Mouse (Mus musculus): ENCODE data around the gene Fam173b. TPM values are rescaled to one million over a fixed set of nuclear protein-coding genes. Genes with fewer than 3 reads are reported as not detected.

The Fam173b gene
- total RNA-seq (2021) = 10 to 100 TPM; 11.2 to 11.3 TPM
- long read RNA-seq, experiment 1, partial matches to known transcripts = 0 of 4 reads
- long read RNA-seq, experiment 1, other reads (novel, unspliced or antisense) = 3 of 4 reads
- long read RNA-seq, experiment 2, partial matches to known transcripts = 1 of 6 reads
- long read RNA-seq, experiment 2, other reads (novel, unspliced or antisense) = 1 of 6 reads

GRCm38 (mm10) chr15:31601646-31602374 is at the start of gene Fam173b, which contains the start of gene Cct5:
Fam173b (plus strand) TSS chr15:31601852.
Cct5 (minus strand) TSS chr15:31601804.
- peak; percentile 95 to 99 for DNase-seq (ENCODE audit: low spot score in 2 of 2)
- no peak for TF ChIP-seq CTCF (conservative IDR thresholded peaks at IDR 0.05)
- Histone ChIP-seq H3K4me3 (peak within 1 kb of the TSS; percentile 73), H3K27ac (peak within 1 kb of the TSS; percentile 98)

- TF ChIP-seq CTCF (conservative IDR thresholded peaks at IDR 0.05) = no peak
- Histone ChIP-seq H3K27ac (no peak overlapping the region), H3K4me3 (no peak overlapping the region)
- no peak for DNase-seq (ENCODE audit: low spot score in 2 of 2)
Measured at GRCm38 (mm10) chr15:31554855-31555254, 46.8 kb upstream of the Fam173b start.

- no peak overlapping the region for H3K4me3 ChIP-seq
- no peak for DNase-seq (ENCODE audit: low spot score in 2 of 2)
- no peak overlapping the region for H3K27ac ChIP-seq
- TF ChIP-seq CTCF (conservative IDR thresholded peaks at IDR 0.05) = no peak
Measured at GRCm38 (mm10) chr15:31561390-31561789, 40.3 kb upstream of the Fam173b start.

GRCm38 (mm10) chr15:31561976-31562375 is 39.7 kb upstream of the Fam173b start:
- no peak for DNase-seq (ENCODE audit: low spot score in 2 of 2)
- Histone ChIP-seq H3K4me3 (no peak overlapping the region), H3K27ac (no peak overlapping the region)
- no peak for TF ChIP-seq CTCF (conservative IDR thresholded peaks at IDR 0.05)

- no peak for TF ChIP-seq CTCF (conservative IDR thresholded peaks at IDR 0.05)
- no peak for DNase-seq (ENCODE audit: low spot score in 2 of 2)
- Histone ChIP-seq H3K27ac (no peak overlapping the region), H3K4me3 (no peak overlapping the region)
Measured at GRCm38 (mm10) chr15:31562847-31563246, 38.8 kb upstream of the Fam173b start.

GRCm38 (mm10) chr15:31563577-31564546 is 37.8 kb upstream of the Fam173b start:
- TF ChIP-seq CTCF (conservative IDR thresholded peaks at IDR 0.05) = no peak
- no peak overlapping the region for H3K27ac ChIP-seq
- no peak for DNase-seq (ENCODE audit: low spot score in 2 of 2)
- no peak overlapping the region for H3K4me3 ChIP-seq

GRCm38 (mm10) chr15:31565184-31565583 is 36.5 kb upstream of the Fam173b start, which contains the start of gene Cmbl:
Cmbl (plus strand) TSS chr15:31565389.
- TF ChIP-seq CTCF (conservative IDR thresholded peaks at IDR 0.05) = 0 out of 2 replicates have a peak, but pooled peaks have one; percentile 2
- DNase-seq (ENCODE audit: low spot score in 2 of 2) = no peak
- H3K27ac ChIP-seq = peak within 1 kb of the TSS; percentile 72
- peak within 1 kb of the TSS; percentile 11; the same call in 1 of the 2 replicates for H3K4me3 ChIP-seq

GRCm38 (mm10) chr15:31565786-31566185 is 35.9 kb upstream of the Fam173b start:
- no peak for DNase-seq (ENCODE audit: low spot score in 2 of 2)
- H3K27ac ChIP-seq = peak overlapping the region; percentile 72; the same call in 1 of the 2 replicates
- no peak for TF ChIP-seq CTCF (conservative IDR thresholded peaks at IDR 0.05)

GRCm38 (mm10) chr15:31567431-31567830 is 34.2 kb upstream of the Fam173b start:
- DNase-seq (ENCODE audit: low spot score in 2 of 2) = no peak
- H3K27ac ChIP-seq = no peak overlapping the region
- no peak overlapping the region for H3K4me3 ChIP-seq
- no peak for TF ChIP-seq CTCF (conservative IDR thresholded peaks at IDR 0.05)

More at GRCm38 (mm10) chr15:31565786-31566185, 35.9 kb upstream of the Fam173b start:
- H3K4me3 ChIP-seq = peak overlapping the region; percentile 11; the same call in 1 of the 2 replicates

GRCm38 (mm10) chr15:31568581-31568996 is 33.1 kb upstream of the Fam173b start:
- H3K27ac ChIP-seq = no peak overlapping the region
- no peak overlapping the region; the same call in 1 of the 2 replicates for H3K4me3 ChIP-seq
- no peak for DNase-seq (ENCODE audit: low spot score in 2 of 2)
- TF ChIP-seq CTCF (conservative IDR thresholded peaks at IDR 0.05) = no peak

- DNase-seq (ENCODE audit: low spot score in 2 of 2) = no peak
- no peak for TF ChIP-seq CTCF (conservative IDR thresholded peaks at IDR 0.05)
- H3K4me3 ChIP-seq = no peak overlapping the region
- no peak overlapping the region for H3K27ac ChIP-seq
Measured at GRCm38 (mm10) chr15:31569325-31570022, 32.2 kb upstream of the Fam173b start.

- Histone ChIP-seq H3K4me3 (no peak overlapping the region), H3K27ac (no peak overlapping the region)
- TF ChIP-seq CTCF (conservative IDR thresholded peaks at IDR 0.05) = no peak
- no peak for DNase-seq (ENCODE audit: low spot score in 2 of 2)
Measured at GRCm38 (mm10) chr15:31570959-31571358, 30.7 kb upstream of the Fam173b start.
